Mouse (Mus musculus): Measurements from ENCODE around the gene Prg2. TPM values are rescaled to one million over a fixed set of nuclear protein-coding genes. Genes with fewer than 3 reads are reported as not detected.

Prg2 gene
- total RNA-seq, 2 experiments from 2014 or later = 0.29 TPM; not detected in 1

DNA sequence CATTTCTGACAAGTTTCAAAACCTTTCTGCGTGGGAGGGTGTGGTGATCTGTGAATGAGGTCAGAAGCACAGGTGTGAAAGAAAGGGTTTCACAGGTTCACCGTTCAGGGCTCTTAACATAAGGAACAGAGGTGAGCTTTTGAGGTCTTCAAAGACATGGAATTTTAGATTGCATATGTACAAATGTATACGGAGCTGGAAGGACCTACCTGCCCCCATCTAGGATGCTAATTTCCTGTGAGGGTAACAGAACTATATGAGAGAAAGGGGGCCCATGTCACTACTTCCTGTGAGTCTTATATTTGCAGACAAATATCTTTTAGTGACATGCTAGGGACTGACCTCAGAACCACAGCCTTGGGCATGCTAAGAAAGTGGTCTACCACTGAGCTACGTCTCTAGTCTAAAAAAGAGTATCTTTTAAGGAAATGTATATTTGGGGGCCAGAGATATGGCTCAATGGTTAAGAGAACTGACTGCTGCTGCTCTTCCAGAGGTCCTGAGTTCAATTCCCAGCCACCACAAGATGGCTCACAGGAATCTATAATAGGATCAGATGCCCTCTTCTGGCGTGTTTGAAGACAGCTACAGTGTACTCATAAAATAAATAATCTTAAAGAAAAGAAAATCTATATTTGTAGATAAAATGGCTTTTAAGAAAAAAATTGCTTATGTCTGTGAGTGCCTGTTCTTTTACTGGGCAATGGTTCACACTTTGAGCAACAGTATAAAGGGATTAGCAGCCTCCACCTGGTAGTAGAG lies 33.7 kb downstream of the Prg2 start:
- intact Hi-C loops (cut with DNase I; ENCODE audit: low total_unique reads) = no loop called here
- DNase-seq = no peak

- intact Hi-C loops (cut with DNase I; ENCODE audit: low total_unique reads) = no loop called here
- no peak for DNase-seq
Measured at GRCm38 (mm10) chr2:85014588-85014982, 34.3 kb downstream of the Prg2 start.

DNA sequence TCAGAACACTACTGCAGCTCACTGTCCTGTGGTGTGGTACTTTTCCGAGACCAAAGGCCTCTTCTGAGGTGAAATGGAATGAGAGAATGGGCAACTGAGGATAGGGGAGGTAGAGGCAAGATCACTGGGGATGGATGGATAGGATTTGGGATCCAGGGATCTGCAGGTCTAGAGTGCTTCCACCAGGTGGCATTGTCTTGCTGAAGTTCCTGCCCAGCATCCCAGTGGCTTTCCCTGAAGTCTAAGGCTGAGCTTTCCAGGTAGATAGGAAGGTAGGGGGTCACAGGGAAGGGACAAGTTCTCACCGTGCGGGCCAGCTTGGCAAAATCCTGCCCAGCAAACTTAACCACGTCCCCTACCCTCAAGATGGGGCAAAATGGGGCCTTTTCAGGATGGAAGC lies 41.8 kb downstream of the Prg2 start:
- intact Hi-C loops (cut with DNase I; ENCODE audit: low total_unique reads) = loop anchor here (10.0 kb wide), 1 partner anchor 223 kb away; no protein-coding TSS in a partner anchor
- no peak for DNase-seq

DNA sequence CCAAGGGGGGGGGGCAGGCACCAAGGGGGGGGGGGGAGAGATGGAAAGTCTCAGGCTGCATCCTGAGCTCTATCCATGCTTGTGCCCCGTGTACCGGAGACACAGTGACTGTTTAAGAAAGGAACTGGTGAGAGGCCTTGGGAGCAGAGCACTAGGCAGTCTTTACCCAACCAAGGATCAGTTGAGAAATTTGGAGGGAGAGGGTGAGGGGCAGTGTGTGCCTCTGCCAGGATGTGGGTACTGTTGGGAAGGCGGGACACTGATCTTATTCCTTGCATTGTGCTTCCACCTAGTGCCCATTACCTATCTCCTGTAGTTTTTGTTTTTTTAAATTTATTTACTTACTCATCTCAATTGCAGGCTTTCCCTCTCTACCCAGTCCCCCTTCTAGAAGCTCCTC lies 45.9 kb downstream of the Prg2 start:
- DNase-seq = no peak
- intact Hi-C loops (cut with DNase I; ENCODE audit: low total_unique reads) = loop anchor here (10.0 kb wide), 1 partner anchor 219 kb away; no protein-coding TSS in a partner anchor

DNA sequence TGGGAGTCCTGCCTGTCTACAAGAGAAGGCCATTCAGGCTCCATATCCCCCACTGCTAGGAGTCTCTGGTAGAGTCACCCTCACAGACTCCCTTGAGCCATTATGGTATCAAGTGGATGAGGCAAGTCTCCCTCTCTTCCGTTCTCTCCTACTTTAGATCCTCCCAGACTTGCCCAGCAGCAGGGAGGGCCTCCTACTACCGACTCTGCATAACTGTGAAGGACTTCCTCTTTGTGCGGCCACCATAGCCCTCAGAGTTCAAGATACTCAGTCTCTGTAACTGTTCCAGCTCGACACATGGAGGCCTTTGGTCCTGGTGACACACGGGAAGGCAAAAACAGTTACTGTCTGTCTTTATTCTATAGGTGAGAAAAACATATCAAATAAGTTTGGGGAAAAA lies 47.0 kb downstream of the Prg2 start:
- intact Hi-C loops (cut with DNase I; ENCODE audit: low total_unique reads) = loop anchor here (10.0 kb wide), 1 partner anchor 218 kb away; no protein-coding TSS in a partner anchor
- DNase-seq = no peak

DNA sequence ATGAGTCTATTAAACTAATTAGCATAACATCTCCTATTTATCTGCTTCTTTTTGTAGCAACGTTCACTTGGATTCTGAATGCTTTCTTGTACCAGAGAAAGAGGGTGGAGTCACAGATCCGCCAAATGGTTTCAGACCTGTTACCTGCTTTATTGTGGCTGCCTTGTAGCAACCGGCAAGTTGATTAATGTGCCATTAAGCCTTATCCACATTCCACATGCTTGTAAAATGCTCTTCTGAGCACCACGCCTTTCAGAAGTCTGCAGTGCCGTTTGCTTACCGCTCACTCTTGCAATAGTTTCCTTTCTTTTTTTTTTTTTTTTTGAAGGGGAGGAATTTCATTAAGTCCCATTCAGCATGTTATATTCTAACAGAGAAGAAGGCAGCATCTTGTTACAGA lies 49.6 kb downstream of the Prg2 start:
- intact Hi-C loops (cut with DNase I; ENCODE audit: low total_unique reads) = loop anchor here (10.0 kb wide), 1 partner anchor 215 kb away; no protein-coding TSS in a partner anchor
- no peak for DNase-seq

- intact Hi-C loops (cut with DNase I; ENCODE audit: low total_unique reads) = no loop called here
- DNase-seq = no peak
Measured at GRCm38 (mm10) chr2:85030989-85031388, 50.7 kb downstream of the Prg2 start.

DNA sequence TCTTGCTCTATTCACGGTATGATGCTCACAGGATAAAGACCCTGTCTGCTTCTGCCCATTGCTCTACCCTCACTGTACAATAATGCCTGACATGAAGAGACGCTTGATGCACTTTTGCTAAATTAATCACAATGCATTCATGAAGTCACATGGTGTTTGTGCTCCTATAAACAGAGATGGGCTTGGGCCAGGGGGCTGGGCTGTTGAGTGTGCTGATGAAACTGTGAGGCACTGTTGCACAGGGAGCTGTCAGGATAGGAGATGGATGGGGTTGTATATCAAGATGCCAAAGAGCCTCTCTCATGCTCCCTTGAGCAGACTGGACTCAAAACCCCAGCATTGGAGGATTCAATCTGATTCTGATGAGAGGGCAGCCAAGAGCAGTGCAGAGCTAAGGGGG lies 52.9 kb downstream of the Prg2 start:
- intact Hi-C loops (cut with DNase I; ENCODE audit: low total_unique reads) = no loop called here
- DNase-seq = no peak

Other genes with a start within 250 kb of the Prg2 start
- 1 to 10 TPM in 1 of 2 experiments, under 1 TPM in 1; 0.73 to 1.0 TPM for gene Ypel4, start 246.4 kb upstream of the Prg2 start, total RNA-seq (2021)
- 1 to 10 TPM in 1 of 2 experiments, under 1 TPM in 1; 0.66 to 1.0 TPM for gene Gm19426, start 236.8 kb upstream of the Prg2 start, total RNA-seq (2021)
- 10 to 100 TPM; 55.0 to 72.1 TPM for gene Serping1, start 205.0 kb upstream of the Prg2 start, total RNA-seq (2021)
- 1 to 10 TPM; 6.1 to 7.0 TPM for gene Ube2l6, start 181.6 kb upstream of the Prg2 start, total RNA-seq (2021)
- 100 to 1,000 TPM in 1 of 2 experiments, 10 to 100 TPM in 1; 95.9 to 120 TPM for gene Smtnl1, start 157.8 kb upstream of the Prg2 start, total RNA-seq (2021)
- gene Timm10, start 153.5 kb upstream of the Prg2 start, total RNA-seq (2021) = 10 to 100 TPM; 45.7 to 46.0 TPM
- gene Slc43a1, start 141.6 kb upstream of the Prg2 start, total RNA-seq (2021) = 10 to 100 TPM in 1 of 2 experiments, 1 to 10 TPM in 1; 6.2 to 16.1 TPM
- gene Rtn4rl2, start 93.8 kb upstream of the Prg2 start, total RNA-seq (2021) = under 1 TPM; 0.55 to 0.64 TPM
- gene Slc43a3, start 43.9 kb upstream of the Prg2 start, total RNA-seq (2021) = 10 to 100 TPM; 22.4 to 43.2 TPM
- gene Prg3, start 7.8 kb downstream of the Prg2 start, total RNA-seq (2021) = not detected
- 10 to 100 TPM; 34.0 to 44.2 TPM for gene Ssrp1, start 56.8 kb downstream of the Prg2 start, total RNA-seq (2021)
- gene P2rx3, start 57.0 kb downstream of the Prg2 start, total RNA-seq (2021) = under 1 TPM; 0.89 to 0.92 TPM
- gene Tnks1bp1, start 67.6 kb downstream of the Prg2 start, total RNA-seq (2021) = 10 to 100 TPM; 47.3 to 48.5 TPM
- 10 to 100 TPM; 61.0 to 74.0 TPM for gene Aplnr, start 155.8 kb downstream of the Prg2 start, total RNA-seq (2021)
- 1 to 10 TPM; 3.9 to 7.3 TPM for gene Lrrc55, start 216.7 kb downstream of the Prg2 start, total RNA-seq (2021)

Data from gastrocnemius, postnatal 14 days (tissue).